Mouse (Mus musculus) heart, embryonic 16.5 days (tissue): ENCODE measurements around the gene Creb1. TPM values are rescaled to one million over a fixed set of nuclear protein-coding genes. Genes with fewer than 3 reads are reported as not detected.

ENCODE experiments used
- ATAC-seq: fragments of 200-750 bp; cut with Nextera tagmentation; replicated peaks from 2 replicates; pipeline ENCODE4 v1.8.0; 2017; ENCODE audit warnings: moderate number of reproducible peaks; ENCODE audit not compliant: insufficient read depth, low FRiP score; ENCODE audit errors: extremely low read depth
- H3K27ac ChIP-seq: fragments of 300-500 bp; sonication (generic); 2 replicates; pipeline ENCODE4 v1.5.1; 2014; ENCODE audit warnings: mild to moderate bottlenecking, low read length, control low read depth, moderate library complexity
- H3K27me3 ChIP-seq: fragments of 300-500 bp; sonication (generic); 2 replicates; pipeline ENCODE4 v1.6.1; 2014; ENCODE audit warnings: low read length, mixed read lengths; ENCODE audit not compliant: control insufficient read depth, insufficient read depth
- H3K36me3 ChIP-seq: fragments of 300-500 bp; sonication (generic); 2 replicates; pipeline ENCODE4 v1.6.1; 2014; ENCODE audit not compliant: control insufficient read depth, insufficient read depth
- H3K4me1 ChIP-seq: fragments of 300-500 bp; sonication (generic); 2 replicates; pipeline ENCODE4 v1.6.1; 2014; ENCODE audit warnings: low read length, mixed read lengths; ENCODE audit not compliant: control insufficient read depth, insufficient read depth
- H3K4me2 ChIP-seq: fragments of 300-500 bp; sonication (generic); 2 replicates; pipeline ENCODE4 v1.6.1; 2014; ENCODE audit warnings: low read depth, mild to moderate bottlenecking, control low read depth, low read length
- H3K4me3 ChIP-seq: fragments of 300-500 bp; sonication (generic); 2 replicates; pipeline ENCODE4 v1.5.1; 2014; ENCODE audit warnings: mild to moderate bottlenecking, control low read depth, low read length
- H3K9ac ChIP-seq: fragments of 300-500 bp; sonication (generic); 2 replicates; pipeline ENCODE4 v1.6.1; 2014; ENCODE audit warnings: low read length, control low read depth
- H3K9me3 ChIP-seq: fragments of 300-500 bp; sonication (generic); replicated peaks from 2 replicates; pipeline ENCODE4 v1.6.1; 2016; ENCODE audit warnings: low read length; ENCODE audit not compliant: control insufficient read depth
- WGBS: fragments of 180-500 bp; shearing (Covaris S2); extraction: QIAGEN DNeasy Blood & Tissue Kit; methylation state at CpG from one replicate; pipeline ENCODE4 v1.1.7; 2014; 5-methylcytosine and 5-hydroxymethylcytosine counted together
- polyA plus RNA-seq: library from polyadenylated mRNA; unstranded; fragments of >200 nt; fragmentation: Nextera tagmentation; extraction: Ambion mirVana; gene quantifications from 2 replicates; pipeline ENCODE4 v1.2.1, GENCODE M21; 2015

Gene Creb1
- polyA plus RNA-seq = 21.0 and 24.0 TPM in 2 replicates

DNA sequence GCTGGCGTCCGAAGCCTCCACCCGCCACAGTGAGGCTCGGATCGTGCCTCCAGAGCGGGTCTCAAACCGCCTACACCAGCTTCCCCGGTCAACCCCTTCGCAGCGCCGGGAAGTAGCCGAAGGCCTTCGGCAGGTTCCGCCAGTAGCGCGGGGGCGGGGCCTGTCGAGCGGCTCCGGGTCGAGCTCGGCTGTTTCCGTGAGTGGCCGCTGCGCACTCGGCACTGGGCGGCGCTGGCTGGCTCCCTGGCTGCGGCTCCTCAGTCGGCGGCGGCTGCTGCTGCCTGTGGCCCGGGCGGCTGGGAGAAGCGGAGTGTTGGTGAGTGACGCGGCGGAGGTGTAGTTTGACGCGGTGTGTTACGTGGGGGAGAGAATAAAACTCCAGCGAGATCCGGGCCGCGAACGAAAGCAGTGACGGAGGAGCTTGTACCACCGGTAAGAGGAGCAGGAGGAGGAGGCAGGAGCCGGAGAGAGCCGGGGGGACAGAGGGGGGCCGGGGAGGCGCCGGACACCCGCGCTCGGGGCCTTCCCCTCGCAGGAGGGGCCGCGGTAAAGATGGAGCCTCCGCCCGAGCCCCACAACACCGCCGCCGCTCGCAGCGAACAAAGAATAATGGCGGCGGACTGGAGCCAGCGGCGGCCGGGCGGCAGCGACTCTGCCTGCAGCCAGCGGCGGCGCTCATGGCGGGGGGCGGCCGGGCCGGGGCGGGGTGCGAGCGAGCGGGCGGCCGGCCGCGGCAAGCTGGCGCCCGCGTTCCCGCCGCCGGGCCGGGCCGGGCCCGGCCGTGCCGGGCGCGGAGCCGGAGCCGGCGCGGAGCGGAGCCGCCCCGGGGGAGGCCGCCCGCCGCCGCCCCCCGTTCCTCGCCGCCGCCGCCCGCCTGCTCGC lies at the start of gene Creb1:
Gene Creb1 (plus strand): TSS at position 57 of the 882 bp plus-strand sequence.
- peaks cover 3% of the 10 kb centered on the region; the same call in 1 of the 2 replicates for H3K9me3 ChIP-seq
- peak within 1 kb of the TSS; percentile 93 for H3K4me2 ChIP-seq
- H3K36me3 ChIP-seq = peaks cover 4% of the 10 kb centered on the region; the same call in 1 of the 2 replicates
- H3K27me3 ChIP-seq = no peaks in the 10 kb centered on the region
- H3K4me3 ChIP-seq = peak within 1 kb of the TSS; percentile 91
- WGBS = under 1% methylated on average over 103 of the region's 119 CpGs
- H3K27ac ChIP-seq = peak within 1 kb of the TSS; percentile 100
- H3K9ac ChIP-seq = peak within 1 kb of the TSS; percentile 100
- peak; percentile 94 for ATAC-seq
- peaks cover 15% of the 10 kb centered on the region for H3K4me1 ChIP-seq

DNA sequence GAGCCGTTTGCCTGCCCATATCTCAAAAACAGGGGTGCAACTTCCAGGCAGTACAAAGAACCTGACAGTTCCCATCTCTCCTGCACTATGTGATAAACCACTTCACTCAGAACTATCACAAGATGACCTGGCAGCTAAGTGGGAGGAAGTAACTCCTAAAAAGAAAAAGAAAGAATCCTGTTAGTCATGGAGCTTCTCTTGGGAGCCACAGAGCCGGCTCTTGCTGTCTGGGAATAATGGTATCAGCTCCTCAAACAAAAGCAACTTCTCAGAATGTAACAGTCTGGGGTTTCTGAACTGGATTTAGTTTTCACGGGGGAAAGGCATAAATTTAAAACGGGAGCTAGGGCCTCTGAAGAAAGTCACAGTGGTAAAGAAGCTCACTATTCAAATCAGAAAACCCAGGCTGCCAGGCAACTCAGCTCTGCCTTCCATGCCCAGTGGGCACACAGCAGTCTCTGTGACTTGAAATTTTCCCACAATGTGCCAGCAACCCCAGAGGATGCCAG lies 43.9 kb upstream of the Creb1 start:
- WGBS = 28% methylated on average over 4 of the region's 4 CpGs
- Histone ChIP-seq H3K9ac (no peak overlapping the region), H3K27me3 (no peaks in the 10 kb centered on the region), H3K27ac (no peak overlapping the region), H3K9me3 (no peaks in the 10 kb centered on the region), H3K4me1 (peaks cover 5% of the 10 kb centered on the region; the same call in 1 of the 2 replicates), H3K4me3 (no peak overlapping the region), H3K36me3 (no peaks in the 10 kb centered on the region), H3K4me2 (no peak overlapping the region)
- ATAC-seq = no peak

DNA sequence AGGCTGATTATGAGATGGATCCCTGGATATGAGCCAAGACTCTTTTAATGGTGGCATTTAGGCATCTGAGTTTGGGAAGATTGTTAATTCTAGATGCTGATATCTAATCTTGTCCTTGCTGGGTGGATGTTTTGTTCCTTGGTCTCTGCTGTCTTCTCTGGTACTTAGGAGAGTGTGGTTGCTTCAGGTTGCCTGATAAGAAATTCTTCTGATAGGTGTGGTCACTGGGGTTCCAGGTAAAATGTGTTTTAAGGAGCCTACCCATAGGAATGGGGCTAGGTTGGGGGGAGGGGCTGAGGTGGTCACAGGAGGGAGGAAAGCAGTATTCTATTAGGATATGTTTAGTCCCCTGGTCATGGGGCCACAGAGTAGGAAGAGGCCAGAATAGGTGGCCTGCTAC lies 35.6 kb upstream of the Creb1 start:
- no peak overlapping the region for H3K9ac ChIP-seq
- H3K9me3 ChIP-seq = no peaks in the 10 kb centered on the region
- H3K4me3 ChIP-seq = no peak overlapping the region
- H3K36me3 ChIP-seq = no peaks in the 10 kb centered on the region
- H3K4me2 ChIP-seq = no peak overlapping the region
- H3K4me1 ChIP-seq = no peaks in the 10 kb centered on the region
- H3K27me3 ChIP-seq = no peaks in the 10 kb centered on the region
- no peak for ATAC-seq
- no peak overlapping the region for H3K27ac ChIP-seq

- no peak overlapping the region for H3K4me3 ChIP-seq
- H3K4me1 ChIP-seq = no peaks in the 10 kb centered on the region
- no peaks in the 10 kb centered on the region for H3K36me3 ChIP-seq
- H3K27ac ChIP-seq = no peak overlapping the region
- no peak overlapping the region for H3K4me2 ChIP-seq
- H3K9ac ChIP-seq = no peak overlapping the region
- no peak for ATAC-seq
- H3K9me3 ChIP-seq = no peaks in the 10 kb centered on the region
- H3K27me3 ChIP-seq = no peaks in the 10 kb centered on the region
Observed at GRCm38 (mm10) chr1:64501382-64502140, 30.9 kb upstream of the Creb1 start.

- 74% methylated on average over 7 of the region's 7 CpGs for WGBS
- no peak for ATAC-seq
- Histone ChIP-seq H3K27me3 (no peaks in the 10 kb centered on the region), H3K9me3 (no peaks in the 10 kb centered on the region), H3K4me1 (peaks cover 3% of the 10 kb centered on the region; the same call in 1 of the 2 replicates), H3K36me3 (no peaks in the 10 kb centered on the region), H3K4me3 (no peak overlapping the region), H3K4me2 (no peak overlapping the region), H3K9ac (no peak overlapping the region), H3K27ac (no peak overlapping the region)
Observed at GRCm38 (mm10) chr1:64508479-64509096, 23.9 kb upstream of the Creb1 start.

GRCm38 (mm10) chr1:64509678-64510077 lies 22.8 kb upstream of the Creb1 start:
- WGBS = 49% methylated on average over 1 of the region's 1 CpGs
- no peak for ATAC-seq
- Histone ChIP-seq H3K9ac (no peak overlapping the region), H3K9me3 (no peaks in the 10 kb centered on the region), H3K27ac (no peak overlapping the region), H3K4me2 (no peak overlapping the region), H3K27me3 (no peaks in the 10 kb centered on the region), H3K4me1 (peaks cover 3% of the 10 kb centered on the region; the same call in 1 of the 2 replicates), H3K4me3 (no peak overlapping the region), H3K36me3 (no peaks in the 10 kb centered on the region)

DNA sequence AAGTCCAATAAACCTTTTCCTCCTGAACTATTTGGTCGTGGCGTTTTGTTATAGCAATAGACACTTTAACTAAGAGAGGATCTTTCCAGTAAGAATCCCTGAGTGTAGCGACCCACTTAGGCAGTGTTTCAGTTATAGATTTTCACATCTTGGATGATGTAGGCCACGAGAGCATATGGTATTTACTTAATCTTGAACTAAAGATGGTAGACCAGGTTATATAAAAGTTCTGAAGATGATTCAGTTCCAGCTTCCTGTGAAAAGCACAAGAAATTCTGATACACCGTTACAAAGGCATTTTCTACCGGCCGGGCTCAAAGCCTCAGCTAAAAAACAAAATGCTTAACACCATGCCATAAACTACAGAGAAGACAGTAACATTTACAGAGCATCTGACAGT lies 18.3 kb upstream of the Creb1 start:
- Histone ChIP-seq H3K9ac (no peak overlapping the region), H3K27ac (no peak overlapping the region), H3K9me3 (no peaks in the 10 kb centered on the region), H3K4me3 (no peak overlapping the region), H3K4me2 (no peak overlapping the region), H3K36me3 (no peaks in the 10 kb centered on the region), H3K4me1 (peaks cover 6% of the 10 kb centered on the region), H3K27me3 (no peaks in the 10 kb centered on the region)
- 82% methylated on average over 7 of the region's 7 CpGs for WGBS
- no peak for ATAC-seq

DNA sequence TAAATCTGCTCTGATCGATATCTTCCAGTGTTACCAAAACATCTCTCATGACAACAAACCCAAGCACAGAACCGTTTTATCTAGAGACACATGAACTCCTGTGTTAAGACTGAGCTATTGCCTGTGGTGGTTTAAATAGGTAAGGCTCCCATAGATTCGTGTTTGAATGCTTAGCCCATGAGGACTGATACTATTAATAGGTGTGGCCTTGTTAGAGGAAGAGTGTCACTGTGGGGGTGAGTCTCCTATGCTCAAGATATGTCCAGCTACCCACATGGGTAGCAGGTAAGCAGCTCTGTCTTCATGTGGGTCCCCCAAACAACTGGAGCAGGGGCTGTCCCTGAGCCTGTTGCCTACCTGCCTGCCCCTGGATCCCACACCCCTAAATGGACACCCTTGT lies 15.9 kb upstream of the Creb1 start:
- H3K9ac ChIP-seq = no peak overlapping the region
- H3K4me1 ChIP-seq = peaks cover 16% of the 10 kb centered on the region
- H3K4me3 ChIP-seq = no peak overlapping the region
- no peaks in the 10 kb centered on the region for H3K9me3 ChIP-seq
- no peaks in the 10 kb centered on the region for H3K36me3 ChIP-seq
- no peaks in the 10 kb centered on the region for H3K27me3 ChIP-seq
- peak; percentile 60; the same call in 1 of the 2 replicates for ATAC-seq
- H3K4me2 ChIP-seq = no peak overlapping the region
- WGBS = 45% methylated on average over 3 of the region's 3 CpGs
- peak overlapping the region; percentile 31; the same call in 1 of the 2 replicates for H3K27ac ChIP-seq
